Mouse (Mus musculus): Measurements from ENCODE around the gene Gm11595.
"Not testable (repeated sequence)": the region's sequence is repeated elsewhere in the genome, so short reads cannot be mapped to it uniquely, and the experiment has no call there.

The Gm11595 gene

DNA sequence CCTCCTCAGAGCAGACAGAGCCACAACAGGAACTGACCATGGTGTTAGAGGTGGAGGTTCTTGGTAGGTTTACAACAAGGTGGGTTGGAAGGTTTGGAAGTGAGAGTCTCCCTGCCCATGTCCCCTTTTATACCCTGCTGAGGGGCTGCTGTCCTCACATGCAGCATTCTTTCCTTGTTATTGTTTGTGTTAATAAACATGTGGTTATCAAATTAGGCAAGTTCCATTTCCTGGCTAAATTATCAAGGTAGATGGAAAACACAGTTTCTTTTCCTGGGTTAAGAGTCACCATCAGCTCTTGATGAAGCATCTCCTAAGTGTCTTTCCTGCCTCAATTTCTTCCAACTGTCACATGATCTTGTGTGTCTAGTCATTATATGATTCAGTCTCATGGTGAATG, at the start of gene Gm11595:
TSS of gene Gm11595 (minus strand) at position 101 of the 400 bp plus-strand sequence.
- not testable (repeated sequence) for DNase-seq (ENCODE audit: extremely low read depth, low read depth)

DNA sequence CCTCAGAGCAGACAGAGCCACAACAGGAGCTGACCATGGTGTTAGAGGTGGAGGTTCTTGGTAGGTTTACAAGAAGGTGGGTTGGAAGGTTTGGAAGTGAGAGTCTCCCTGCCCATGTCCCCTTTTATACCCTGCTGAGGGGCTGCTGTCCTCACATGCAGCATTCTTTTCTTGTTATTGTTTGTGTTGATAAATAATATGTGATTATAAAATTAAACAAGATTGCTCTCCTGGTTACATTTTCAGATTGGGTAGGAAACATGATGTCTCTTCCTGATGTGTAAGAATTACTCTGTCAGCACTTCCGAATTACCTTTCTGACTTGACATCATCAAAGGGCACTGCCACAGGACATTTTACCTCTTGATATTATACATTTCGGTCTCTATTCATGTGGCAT, 42.9 kb upstream of the Gm11595 start, which contains the start of gene Gm11564:
TSS of gene Gm11564 (minus strand) at position 101 of the 400 bp plus-strand sequence.
- DNase-seq (ENCODE audit: extremely low read depth, low read depth) = not testable (repeated sequence)

DNA sequence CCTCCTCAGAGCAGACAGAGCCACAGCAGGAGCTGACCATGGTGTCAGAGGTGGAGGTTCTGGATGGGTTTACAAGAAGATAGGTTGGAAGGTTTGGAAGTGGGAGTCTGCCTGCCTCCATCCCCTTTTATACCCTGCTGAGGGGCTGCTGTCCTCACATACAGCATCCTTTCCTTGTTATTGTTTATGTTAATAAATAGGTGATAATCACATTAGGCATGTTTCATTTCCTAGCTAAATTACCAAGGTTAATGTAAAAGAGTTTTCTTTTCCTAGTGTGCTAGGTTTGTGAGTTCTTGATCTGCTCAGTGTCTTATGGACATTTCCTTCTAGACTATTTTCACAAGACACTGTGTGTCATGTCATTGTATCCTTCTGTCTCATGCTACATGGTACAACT, 37.1 kb upstream of the Gm11595 start, which contains the start of gene Krtap4-13:
TSS of gene Krtap4-13 (minus strand) at position 101 of the 400 bp plus-strand sequence.
- DNase-seq (ENCODE audit: extremely low read depth, low read depth) = not testable (repeated sequence)

DNA sequence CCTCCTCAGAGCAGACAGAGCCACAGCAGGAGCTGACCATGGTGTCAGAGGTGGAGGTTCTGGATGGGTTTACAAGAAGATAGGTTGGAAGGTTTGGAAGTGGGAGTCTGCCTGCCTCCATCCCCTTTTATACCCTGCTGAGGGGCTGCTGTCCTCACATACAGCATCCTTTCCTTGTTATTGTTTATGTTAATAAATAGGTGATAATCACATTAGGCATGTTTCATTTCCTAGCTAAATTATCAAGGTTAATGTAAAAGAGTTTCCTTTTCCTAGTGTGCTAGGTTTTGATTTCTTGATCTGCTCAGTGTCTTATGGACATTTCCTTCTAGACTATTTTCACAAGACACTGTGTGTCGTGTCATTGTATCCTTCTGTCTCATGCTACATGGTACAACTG, 31.6 kb upstream of the Gm11595 start, which contains the start of gene Gm11554:
TSS of gene Gm11554 (minus strand) at position 101 of the 400 bp plus-strand sequence.
- not testable (repeated sequence) for DNase-seq (ENCODE audit: extremely low read depth, low read depth)

DNA sequence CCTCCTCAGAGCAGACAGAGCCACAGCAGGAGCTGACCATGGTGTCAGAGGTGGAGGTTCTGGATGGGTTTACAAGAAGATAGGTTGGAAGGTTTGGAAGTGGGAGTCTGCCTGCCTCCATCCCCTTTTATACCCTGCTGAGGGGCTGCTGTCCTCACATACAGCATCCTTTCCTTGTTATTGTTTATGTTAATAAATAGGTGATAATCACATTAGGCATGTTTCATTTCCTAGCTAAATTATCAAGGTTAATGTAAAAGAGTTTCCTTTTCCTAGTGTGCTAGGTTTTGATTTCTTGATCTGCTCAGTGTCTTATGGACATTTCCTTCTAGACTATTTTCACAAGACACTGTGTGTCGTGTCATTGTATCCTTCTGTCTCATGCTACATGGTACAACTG, 26.1 kb upstream of the Gm11595 start, which contains the start of gene Gm11569:
TSS of gene Gm11569 (minus strand) at position 101 of the 400 bp plus-strand sequence.
- DNase-seq (ENCODE audit: extremely low read depth, low read depth) = not testable (repeated sequence)

DNA sequence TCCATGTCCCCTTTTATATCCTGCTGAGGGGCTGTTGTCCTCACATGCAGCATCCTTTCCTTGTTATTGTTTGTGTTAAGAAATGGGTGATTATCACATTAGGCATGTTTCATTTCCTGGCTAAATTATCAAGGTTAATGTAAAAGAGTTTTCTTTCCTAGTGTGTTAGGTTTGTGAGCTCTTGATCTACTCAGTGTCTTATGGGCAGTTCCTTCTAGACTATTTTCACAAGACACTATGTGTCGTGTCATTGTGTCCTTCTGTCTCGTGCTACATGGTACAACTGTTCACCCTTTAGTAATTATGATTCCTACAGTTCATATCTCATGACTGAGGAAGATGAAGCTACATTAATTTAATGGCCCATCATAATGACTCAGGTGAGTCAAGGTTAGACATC, 20.7 kb upstream of the Gm11595 start, which contains the start of gene Gm11596:
TSS of gene Gm11596 (minus strand) at position 101 of the 400 bp plus-strand sequence.
- no peak for DNase-seq (ENCODE audit: extremely low read depth, low read depth)

DNA sequence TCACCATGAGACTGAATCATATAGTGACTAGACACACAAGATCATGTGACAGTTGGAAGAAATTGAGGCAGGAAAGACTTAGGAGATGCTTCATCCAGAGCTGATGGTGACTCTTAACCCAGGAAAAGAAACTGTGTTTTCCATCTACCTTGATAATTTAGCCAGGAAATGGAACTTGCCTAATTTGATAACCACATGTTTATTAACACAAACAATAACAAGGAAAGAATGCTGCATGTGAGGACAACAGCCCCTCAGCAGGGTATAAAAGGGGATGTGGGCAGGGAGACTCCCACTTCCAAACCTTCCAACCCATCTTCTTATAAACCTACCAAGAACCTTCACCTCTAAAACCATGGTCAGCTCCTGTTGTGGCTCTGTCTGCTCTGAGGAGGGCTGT, 12.2 kb upstream of the Gm11595 start, which contains the start of gene Krtap4-9:
TSS of gene Krtap4-9 (plus strand) at position 301 of the 400 bp plus-strand sequence.
- DNase-seq (ENCODE audit: extremely low read depth, low read depth) = not testable (repeated sequence)

DNA sequence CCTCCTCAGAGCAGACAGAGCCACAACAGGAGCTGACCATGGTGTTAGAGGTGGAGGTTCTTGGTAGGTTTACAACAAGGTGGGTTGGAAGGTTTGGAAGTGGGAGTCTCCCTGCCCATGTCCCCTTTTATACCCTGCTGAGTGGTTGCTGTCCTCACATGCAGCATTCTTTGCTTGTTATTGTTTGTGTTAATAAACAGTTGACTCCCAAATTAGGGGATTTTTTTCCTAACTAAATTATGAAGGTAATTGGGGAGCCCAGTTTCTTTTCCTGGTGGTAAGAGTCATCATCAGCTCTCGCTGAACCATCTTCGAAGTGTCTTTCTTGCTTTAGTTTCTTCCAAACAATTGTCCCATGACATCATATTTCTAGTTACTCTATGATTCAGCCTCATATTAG, 7.9 kb upstream of the Gm11595 start, which contains the start of gene Krtap4-8:
TSS of gene Krtap4-8 (minus strand) at position 101 of the 400 bp plus-strand sequence.
- no peak for DNase-seq (ENCODE audit: extremely low read depth, low read depth)

DNA sequence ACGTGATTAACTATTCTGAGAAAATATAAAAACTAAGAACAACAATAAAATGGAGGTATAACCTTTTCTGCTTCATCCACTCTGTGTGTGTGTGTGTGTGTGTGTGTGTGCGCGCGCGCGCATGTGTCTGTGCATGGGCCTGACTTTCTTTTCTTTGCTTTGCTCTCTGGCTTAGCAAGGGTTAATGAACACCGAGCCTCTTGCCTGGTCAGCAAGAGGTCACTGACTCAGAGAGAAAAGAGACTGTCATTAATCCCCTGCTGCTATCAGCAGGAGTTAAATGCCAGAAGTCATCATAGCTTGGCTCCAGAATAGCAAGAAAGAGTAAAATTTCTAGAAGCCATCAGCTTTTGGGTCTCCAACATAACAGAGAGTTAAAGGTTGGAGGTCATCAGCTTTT, 5.7 kb upstream of the Gm11595 start:
- no peak for DNase-seq (ENCODE audit: extremely low read depth, low read depth)

DNA sequence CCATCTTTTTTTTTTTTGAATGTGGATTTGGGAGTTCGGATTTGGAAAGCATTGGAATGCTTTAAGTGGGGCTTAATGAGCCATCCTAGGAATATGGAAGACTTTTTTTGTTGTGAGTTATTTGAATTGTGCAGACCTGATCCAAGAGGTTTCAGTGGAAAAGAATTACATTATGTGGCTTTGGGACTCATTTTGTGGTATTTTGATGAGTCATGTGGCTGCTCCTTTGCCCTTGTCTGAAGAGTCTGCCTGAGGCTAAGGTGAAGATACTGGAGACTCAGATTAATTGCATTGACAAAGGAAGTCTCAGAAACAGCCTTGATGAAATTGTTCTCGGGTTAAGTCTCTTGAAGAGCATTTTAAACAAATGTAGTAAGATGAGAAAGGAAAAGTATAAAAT, 4.3 kb downstream of the Gm11595 start:
- DNase-seq (ENCODE audit: extremely low read depth, low read depth) = no peak

DNA sequence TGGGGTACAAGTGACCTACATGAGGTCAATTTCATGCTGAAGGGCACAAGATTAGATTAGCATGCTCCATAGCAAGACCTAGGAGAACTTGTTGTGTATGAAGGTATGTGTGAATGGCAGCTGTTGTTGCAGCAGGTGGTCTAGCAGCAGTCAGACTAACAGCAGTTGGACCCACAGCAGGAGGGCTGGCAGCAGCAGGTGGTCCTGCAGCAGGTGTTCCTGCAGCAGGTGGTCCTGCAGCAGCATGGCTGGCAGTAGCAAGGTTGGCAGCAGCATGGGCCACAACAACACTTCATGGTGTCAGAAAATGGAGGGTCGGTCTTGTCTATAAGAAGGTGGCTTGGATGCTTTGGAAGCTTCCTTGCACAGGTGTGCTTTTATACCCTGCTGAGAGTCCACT, 13.8 kb downstream of the Gm11595 start:
- DNase-seq (ENCODE audit: extremely low read depth, low read depth) = no peak

DNA sequence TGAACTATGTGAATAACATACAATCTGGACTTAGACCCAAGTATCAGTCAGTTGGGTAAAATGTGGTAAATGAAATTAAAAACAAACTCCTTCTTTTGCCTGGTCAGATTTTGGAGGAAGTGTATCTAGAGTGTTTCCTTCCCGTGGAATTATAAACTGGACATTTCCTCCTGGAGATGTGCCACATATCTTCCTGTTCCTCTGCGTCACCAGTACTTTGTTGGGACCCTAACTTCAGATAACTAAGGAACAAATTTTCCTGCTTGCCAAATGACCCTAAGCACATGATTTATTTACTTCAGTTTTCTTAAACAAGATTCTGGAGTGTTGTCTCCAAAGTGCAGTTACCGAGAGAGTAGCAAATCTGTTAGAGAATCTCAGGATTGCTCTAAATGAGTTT, 28.7 kb downstream of the Gm11595 start:
- DNase-seq (ENCODE audit: extremely low read depth, low read depth) = no peak

DNA sequence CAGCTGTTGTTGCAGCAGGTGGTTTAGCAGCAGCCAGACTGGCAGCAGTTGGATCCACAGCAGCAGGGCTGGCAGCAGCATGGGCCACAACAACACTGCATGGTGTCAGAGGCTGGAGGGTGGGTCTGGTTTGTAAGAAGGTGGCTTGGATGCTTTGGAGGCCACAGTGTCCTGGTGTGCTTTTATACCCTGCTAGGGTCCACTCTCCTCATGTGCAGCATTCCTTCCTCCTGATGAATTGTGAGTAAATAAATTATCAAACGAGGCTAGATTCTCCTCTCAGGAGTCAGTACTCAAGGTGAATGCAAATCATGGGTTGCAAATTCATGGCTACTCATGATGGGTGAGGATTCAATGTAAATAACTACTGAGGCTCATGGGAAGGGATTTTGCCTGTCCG, 38.5 kb downstream of the Gm11595 start, which contains the start of gene Gm14180:
TSS of gene Gm14180 (minus strand) at position 101 of the 400 bp plus-strand sequence.
- no peak for DNase-seq (ENCODE audit: extremely low read depth, low read depth)

DNA sequence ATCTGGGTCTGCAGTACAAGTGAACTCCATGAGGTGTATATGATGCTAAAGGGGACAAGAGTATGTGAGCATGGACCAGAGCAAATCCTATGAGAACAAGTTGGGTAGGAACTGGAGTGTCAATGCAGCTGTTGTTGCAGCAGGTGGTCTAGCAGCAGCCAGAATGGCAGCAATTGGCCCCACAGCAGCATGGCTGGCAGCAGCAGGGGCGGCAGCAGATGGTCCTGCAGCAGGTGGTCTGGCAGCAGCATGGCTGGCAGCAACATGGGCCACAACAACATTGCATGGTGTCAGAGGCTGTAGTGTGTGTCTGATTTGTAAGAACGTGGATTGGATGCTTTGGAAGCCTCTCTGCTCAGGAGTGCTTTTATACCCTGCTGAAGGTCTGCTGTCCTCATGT, 48.7 kb downstream of the Gm11595 start:
- DNase-seq (ENCODE audit: extremely low read depth, low read depth) = no peak
